Mouse (Mus musculus) c-Kit-positive CD71-positive TER-119-positive erythroid progenitor cells, embryonic 14.5 days (primary cell): Measurements from ENCODE around the gene Lman2.
A peak's percentile ranks its signal among the peaks of the same experiment; 100 is the strongest.

Experiments used
- DNase-seq: peaks from one replicate; pipeline ENCODE4 v3.0.0-alpha.2; 2013; ENCODE audit warnings: low spot score

The Lman2 gene

GRCm38 (mm10) chr13:55327169-55327568 is 35.4 kb downstream of the Lman2 start:
- DNase-seq: no peak

GRCm38 (mm10) chr13:55325596-55325995 is 37.0 kb downstream of the Lman2 start:
- no peak for DNase-seq

GRCm38 (mm10) chr13:55322130-55322825 is 40.3 kb downstream of the Lman2 start:
- DNase-seq: peak; percentile 56

GRCm38 (mm10) chr13:55321434-55322129 is 41.0 kb downstream of the Lman2 start, which contains the start of gene Rab24:
TSS of gene Rab24 (minus strand) at chr13:55321946.
- DNase-seq: peak; percentile 87

- no peak for DNase-seq
Measured at GRCm38 (mm10) chr13:55319931-55320533, 42.6 kb downstream of the Lman2 start, which contains the start of gene Prelid1. TSS of gene Prelid1 (plus strand) at chr13:55320500.

- no peak for DNase-seq
Measured at GRCm38 (mm10) chr13:55318351-55318750, 44.2 kb downstream of the Lman2 start.

GRCm38 (mm10) chr13:55314891-55315412 is 47.6 kb downstream of the Lman2 start:
- DNase-seq: no peak

- no peak for DNase-seq
Measured at GRCm38 (mm10) chr13:55313051-55313450, 49.5 kb downstream of the Lman2 start.

- no peak for DNase-seq
Measured at GRCm38 (mm10) chr13:55312028-55312630, 50.5 kb downstream of the Lman2 start.

GRCm38 (mm10) chr13:55300913-55301312 is 61.7 kb downstream of the Lman2 start:
- no peak for DNase-seq

- DNase-seq: no peak
Measured at GRCm38 (mm10) chr13:55296760-55297159, 65.8 kb downstream of the Lman2 start.
